Mouse (Mus musculus) frontal cortex, postnatal 14 days (tissue): ENCODE results near the gene Tmem274.
"Not testable (repeated sequence)": the region's sequence is repeated elsewhere in the genome, so short reads cannot be mapped to it uniquely, and the experiment has no call there.

Source experiments
- DNase-seq, 2 experiments: peaks; one replicate each; pipeline ENCODE4 v3.0.0; 2022; ENCODE audit warnings: low spot score in 2 of 2

Gene Tmem274

GRCm38 (mm10) chr4:149477078-149477477, at the start of gene Tmem274:
Tmem274 (plus strand) TSS chr4:149477378.
- no peak for DNase-seq

GRCm38 (mm10) chr4:149429592-149429991, 47.6 kb upstream of the Tmem274 start:
- DNase-seq = no peak

GRCm38 (mm10) chr4:149431887-149432286, 45.3 kb upstream of the Tmem274 start:
- not testable (repeated sequence) for DNase-seq

GRCm38 (mm10) chr4:149440576-149440975, 36.6 kb upstream of the Tmem274 start:
- no peak for DNase-seq

- no peak for DNase-seq
Measured at GRCm38 (mm10) chr4:149442436-149442835, 34.7 kb upstream of the Tmem274 start.

GRCm38 (mm10) chr4:149444465-149444864, 32.7 kb upstream of the Tmem274 start:
- no peak for DNase-seq

GRCm38 (mm10) chr4:149444964-149445701, 32.0 kb upstream of the Tmem274 start:
- peak; percentile 77 to 79 for DNase-seq

GRCm38 (mm10) chr4:149445868-149446267, 31.3 kb upstream of the Tmem274 start:
- DNase-seq = peak in 1 of 2 experiments; percentile 41

GRCm38 (mm10) chr4:149446309-149446708, 30.9 kb upstream of the Tmem274 start:
- no peak for DNase-seq

- DNase-seq = no peak
Measured at GRCm38 (mm10) chr4:149450636-149451035, 26.5 kb upstream of the Tmem274 start.

GRCm38 (mm10) chr4:149453656-149454055, 23.5 kb upstream of the Tmem274 start:
- DNase-seq = no peak

GRCm38 (mm10) chr4:149454263-149454662, 22.9 kb upstream of the Tmem274 start:
- DNase-seq = no peak

GRCm38 (mm10) chr4:149454879-149455278, 22.3 kb upstream of the Tmem274 start, which contains the start of gene Rbp7:
Rbp7 (minus strand) TSS chr4:149454978.
- DNase-seq = no peak

GRCm38 (mm10) chr4:149457163-149457562, 20.0 kb upstream of the Tmem274 start:
- not testable (repeated sequence) for DNase-seq

GRCm38 (mm10) chr4:149457831-149458430, 19.2 kb upstream of the Tmem274 start:
- DNase-seq = no peak

- no peak for DNase-seq
Measured at GRCm38 (mm10) chr4:149458526-149458925, 18.7 kb upstream of the Tmem274 start.

GRCm38 (mm10) chr4:149459425-149459824, 17.8 kb upstream of the Tmem274 start:
- no peak for DNase-seq

GRCm38 (mm10) chr4:149460475-149460874, 16.7 kb upstream of the Tmem274 start:
- not testable (repeated sequence) for DNase-seq

GRCm38 (mm10) chr4:149461579-149462304, 15.4 kb upstream of the Tmem274 start:
- no peak for DNase-seq

GRCm38 (mm10) chr4:149462305-149462971, 14.7 kb upstream of the Tmem274 start:
- no peak for DNase-seq

GRCm38 (mm10) chr4:149463435-149463950, 13.7 kb upstream of the Tmem274 start:
- DNase-seq = no peak

- DNase-seq = no peak
Measured at GRCm38 (mm10) chr4:149469557-149469956, 7.6 kb upstream of the Tmem274 start.
